Mouse (Mus musculus): ENCODE results near the gene Otog. TPM values are rescaled to one million over a fixed set of nuclear protein-coding genes. Genes with fewer than 3 reads are reported as not detected.

Gene Otog
- total RNA-seq, 2 experiments from 2014 or later: not detected

- DNase-seq: no peak
- intact Hi-C loops (cut with DNase I): no loop called here
These were observed 109.4 kb downstream of the Otog start for GRCm38 (mm10) chr7:46350119-46350702.

GRCm38 (mm10) chr7:46352748-46353147 lies 112.0 kb downstream of the Otog start:
- no peak for DNase-seq
- intact Hi-C loops (cut with DNase I): no loop called here

- intact Hi-C loops (cut with DNase I): no loop called here
- DNase-seq: no peak
These were observed 112.4 kb downstream of the Otog start for GRCm38 (mm10) chr7:46353216-46353615.

- DNase-seq: no peak
- intact Hi-C loops (cut with DNase I): no loop called here
These were observed 113.1 kb downstream of the Otog start for GRCm38 (mm10) chr7:46353875-46354274.

Other genes with a start within 250 kb of the Otog start
- under 1 TPM; 0.05 TPM for gene Abcc6, start 210.7 kb upstream of the Otog start, total RNA-seq (2021)
- gene Nomo1, start 207.3 kb upstream of the Otog start, total RNA-seq (2021): 10 to 100 TPM; 68.0 to 68.6 TPM
- 10 to 100 TPM; 82.8 to 85.0 TPM for gene Kcnj11, start 140.2 kb upstream of the Otog start, total RNA-seq (2021)
- 10 to 100 TPM; 53.4 to 61.5 TPM for gene Abcc8, start 61.0 kb upstream of the Otog start, total RNA-seq (2021)
- 10 to 100 TPM; 10.7 to 12.8 TPM for gene Ush1c, start 2.5 kb upstream of the Otog start, total RNA-seq (2021)
- not detected for gene Myod1, start 135.5 kb downstream of the Otog start, total RNA-seq (2021)
- gene Kcnc1, start 155.5 kb downstream of the Otog start, total RNA-seq (2021): under 1 TPM; 0.05 TPM